Mouse (Mus musculus) embryonic fibroblast, embryonic 13.5 days (primary cell): ENCODE data around the gene Rps6ka5.

ENCODE experiments used
- CTCF ChIP-seq: IDR thresholded peaks from 2 replicates; pipeline ENCODE4 v1.5.1; 2011; ENCODE audit warnings: mild to moderate bottlenecking, control low read depth, low read length, moderate library complexity, borderline replicate concordance; ENCODE audit not compliant: insufficient read depth
- POLR2A ChIP-seq: IDR thresholded peaks from 2 replicates; pipeline ENCODE4 v1.6.1; 2011; ENCODE audit warnings: low read depth, mild to moderate bottlenecking, control low read depth, low read length, moderate library complexity

DNA sequence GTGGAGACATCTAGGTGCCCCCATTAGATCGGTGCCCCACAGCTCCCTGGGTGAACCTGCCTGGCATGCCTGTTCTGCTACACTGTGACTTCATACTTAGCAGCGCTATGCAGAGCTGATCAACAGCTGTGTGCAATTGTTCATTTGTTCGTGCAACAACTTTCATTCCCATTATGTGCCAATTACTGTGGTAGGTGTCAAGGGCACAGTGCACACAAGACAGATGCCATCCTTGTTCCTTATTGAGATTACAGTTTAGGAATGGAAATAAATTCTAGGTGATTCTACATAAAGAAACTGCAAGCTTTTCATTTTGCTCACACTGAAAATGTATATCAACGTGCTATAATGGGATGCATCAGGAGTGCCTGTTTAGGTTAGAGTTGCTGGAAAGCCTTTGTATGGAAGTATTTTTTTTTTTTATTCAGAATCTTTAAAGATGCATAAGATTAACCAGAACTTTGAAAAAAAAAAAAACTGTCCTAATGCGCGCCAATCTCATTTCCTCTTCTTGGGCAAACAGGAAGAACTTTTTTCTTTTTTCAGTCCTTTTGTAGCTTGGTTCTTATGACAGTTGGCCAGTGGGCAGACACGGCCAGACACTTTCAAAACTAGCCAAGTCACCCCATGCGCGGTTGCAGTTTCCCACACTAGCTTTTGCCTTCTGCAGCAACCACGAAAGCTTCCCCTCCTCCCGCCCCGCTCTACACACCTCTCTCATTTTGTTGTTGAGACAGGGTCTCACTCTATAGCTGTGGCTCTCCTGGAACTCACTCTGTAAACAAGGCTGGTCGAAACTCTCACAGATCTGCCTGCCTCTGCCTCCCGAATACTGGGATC, 2.1 kb upstream of the Rps6ka5 start:
- TF ChIP-seq CTCF (no peak), POLR2A (no peak)
